Mouse (Mus musculus) testis, adult 2 months (tissue): ENCODE measurements at regions not wholly inside any gene's neighbourhood (a gene's known extent, or its start where the extent isn't known, plus 50 kb on each side); places are given as distances from the start of the nearest gene placed in this dataset.

ENCODE experiments used
- CTCF ChIP-seq: fragments of 200-500 bp; IDR thresholded peaks from 2 replicates; pipeline ENCODE4 v1.5.1; 2012; ENCODE audit warnings: low read depth, mild to moderate bottlenecking, inconsistent platforms, low read length, moderate library complexity; ENCODE audit not compliant: control insufficient read depth, insufficient read depth, insufficient replicate concordance
- POLR2A ChIP-seq: fragments of 200-500 bp; IDR thresholded peaks from 2 replicates; pipeline ENCODE4 v1.6.1; 2012; ENCODE audit warnings: low read depth, mild to moderate bottlenecking, inconsistent platforms, low read length, moderate library complexity; ENCODE audit not compliant: control insufficient read depth

- TF ChIP-seq CTCF = no peak
- TF ChIP-seq POLR2A = no peak
Measured at GRCm38 (mm10) chr4:99574021-99574531, 82.0 kb upstream of the Foxd3 start.
